In genomic region chr10:95893291-95893932, GRCm38 (mm10) we compare ENCODE assay signal across 23 mouse cellular contexts. TPM values are rescaled to one million over a fixed set of nuclear protein-coding genes. Genes with fewer than 3 reads are reported as not detected.
DNase-seq lines count a peak whose midpoint lies in the region; ATAC-seq and TF ChIP-seq lines count a peak whose summit lies in the region.
"Had no signal": no experiment of that assay in that cellular context is flagged by ENCODE, and none has a peak within 500 bp of the region (broad histone marks: within the 10 kb centered on the region; RNA-seq: fewer than 3 reads in every experiment).

No protein-coding gene starts in this region.

- peak; percentile 54 for TF ChIP-seq CTCF in forebrain, postnatal 0 days (IDR thresholded peaks at IDR 0.05; ENCODE audit: low read depth)
- peak; percentile 27; the same call in 1 of the 2 replicates for TF ChIP-seq CTCF in layer of hippocampus, adult 2 months (conservative IDR thresholded peaks at IDR 0.05)

- WGBS in forebrain, postnatal 0 days = 86% methylated on average over 14 of the region's 14 CpGs
- 89% methylated on average over 14 of the region's 14 CpGs for WGBS in forebrain, embryonic 16.5 days

- no peaks in the 10 kb centered on the region for H3K36me3 ChIP-seq in forebrain, postnatal 0 days (ENCODE audit: insufficient read depth)
- H3K36me3 ChIP-seq in forebrain, embryonic 16.5 days (ENCODE audit: control insufficient read depth, insufficient read depth) = no peaks in the 10 kb centered on the region
- H3K36me3 ChIP-seq: G1E; heart, embryonic 10.5 days; hindbrain, embryonic 10.5 days; limb, embryonic 12.5 days; liver, embryonic 15.5 days had no signal

- H3K4me2 ChIP-seq in forebrain, postnatal 0 days (ENCODE audit: low read depth) = no peak overlapping the region
- H3K4me2 ChIP-seq in forebrain, embryonic 16.5 days (ENCODE audit: low read length) = no peak overlapping the region

- no peak overlapping the region for H3K9ac ChIP-seq in forebrain, postnatal 0 days
- H3K9ac ChIP-seq in forebrain, embryonic 16.5 days (replicated peaks; ENCODE audit: low read depth, low read length) = no peak overlapping the region
- H3K9ac ChIP-seq: limb, embryonic 12.5 days; liver, embryonic 15.5 days had no signal

- ATAC-seq in forebrain, postnatal 0 days = no peak
- ATAC-seq in forebrain, embryonic 16.5 days = no peak

- no peaks in the 10 kb centered on the region for H3K27me3 ChIP-seq in forebrain, postnatal 0 days (ENCODE audit: insufficient read depth, low read length)
- no peaks in the 10 kb centered on the region for H3K27me3 ChIP-seq in forebrain, embryonic 16.5 days (replicated peaks; ENCODE audit: control insufficient read depth, insufficient read depth, low read length)
- H3K27me3 ChIP-seq: liver, embryonic 15.5 days had no signal

- no peaks in the 10 kb centered on the region for H3K4me1 ChIP-seq in forebrain, postnatal 0 days (ENCODE audit: insufficient read depth)
- H3K4me1 ChIP-seq in forebrain, embryonic 16.5 days (replicated peaks; ENCODE audit: control insufficient read depth, insufficient read depth, low read length) = peaks cover 8% of the 10 kb centered on the region; the same call in 1 of the 2 replicates
- H3K4me1 ChIP-seq: liver, embryonic 15.5 days had no signal

- peak; percentile 9 for DNase-seq in forebrain, postnatal 0 days
- DNase-seq in layer of hippocampus, adult 2 months (ENCODE audit: low spot score in 2 of 2) = no peak
- no peak for DNase-seq in layer of hippocampus, adult 9-11 months
- DNase-seq in 3134 (ENCODE audit: extremely low read depth, insufficient read length, low spot score) = peak; percentile 22
- DNase-seq in ZHBTc4 (ENCODE audit: low read depth, low spot score) = peak; percentile 72
- DNase-seq in ovary, postnatal 10 days (ENCODE audit: low spot score) = no peak
- no peak for DNase-seq in cerebellum, adult 8-10 months
- DNase-seq: adrenal gland, postnatal 10 days; cerebellum, postnatal 10 days; gastrocnemius, postnatal 14 days; kidney, postnatal 4 days had no signal

- H3K27ac ChIP-seq in forebrain, postnatal 0 days (ENCODE audit: low read depth, low read length) = no peak overlapping the region
- H3K27ac ChIP-seq in forebrain, embryonic 16.5 days (ENCODE audit: low read length) = no peak overlapping the region
- no peak overlapping the region for H3K27ac ChIP-seq in layer of hippocampus, adult 2 months
- H3K27ac ChIP-seq: limb, embryonic 12.5 days; liver, embryonic 15.5 days; macrophage had no signal

- no peaks in the 10 kb centered on the region for H3K9me3 ChIP-seq in forebrain, postnatal 0 days (ENCODE audit: low read length)
- no peaks in the 10 kb centered on the region for H3K9me3 ChIP-seq in forebrain, embryonic 16.5 days (ENCODE audit: control insufficient read depth, low read length)
- H3K9me3 ChIP-seq: G1E; heart, embryonic 10.5 days; hindbrain, embryonic 10.5 days; limb, embryonic 12.5 days; liver, embryonic 15.5 days had no signal

- no peak overlapping the region for H3K4me3 ChIP-seq in forebrain, postnatal 0 days (ENCODE audit: low read depth, low read length)
- no peak overlapping the region for H3K4me3 ChIP-seq in forebrain, embryonic 16.5 days (replicated peaks; ENCODE audit: low read length)
- no peak overlapping the region for H3K4me3 ChIP-seq in layer of hippocampus, adult 2 months

RNA-seq across cellular contexts. Expression of gene Eea1, which starts 47.0 kb away (rescaled TPM):
- total RNA-seq in forebrain, postnatal 0 days (2014; rRNA removed) = 16.2 and 21.9 TPM in 2 replicates
- 11.3 and 16.6 TPM in 2 replicates for polyA plus RNA-seq in forebrain, postnatal 0 days (2015; fragmentation: Nextera tagmentation; extraction: Ambion mirVana)
- polyA plus RNA-seq in forebrain, embryonic 16.5 days (2015; fragmentation: Nextera tagmentation; extraction: Ambion mirVana) = 15.8 and 16.6 TPM in 2 replicates
- 10 to 100 TPM; 37.0 to 37.6 TPM for total RNA-seq in layer of hippocampus, adult 2 months (2021)

RNA-seq across cellular contexts. Expression of gene Gm33543, which starts 50.7 kb away (rescaled TPM):
- not detected in 2 replicates for total RNA-seq in forebrain, postnatal 0 days (2014; rRNA removed)
- polyA plus RNA-seq in forebrain, postnatal 0 days (2015; fragmentation: Nextera tagmentation; extraction: Ambion mirVana) = not detected in 2 replicates
- polyA plus RNA-seq in forebrain, embryonic 16.5 days (2015; fragmentation: Nextera tagmentation; extraction: Ambion mirVana) = not detected in 2 replicates
- not detected for total RNA-seq in layer of hippocampus, adult 2 months (2021)
- polyA plus RNA-seq: frontal cortex, adult 2 months; G1E; heart, embryonic 10.5 days; hindbrain, embryonic 10.5 days; intestine, embryonic 14.5 days; limb, embryonic 12.5 days; macrophage; neural tube, embryonic 14.5 days; spleen, adult 2 months; stomach, embryonic 16.5 days had no signal

Comparison
In these comparisons a context has a peak if more than half of its experiments do, and no peak if none do; other contexts are left out.
1. DNase-seq: peak in forebrain, postnatal 0 days (single experiment), 3134 (single experiment) and ZHBTc4 (single experiment); none in layer of hippocampus, adult 2 months (0 of 2), layer of hippocampus, adult 9-11 months (single experiment), ovary, postnatal 10 days (single experiment) and cerebellum, adult 8-10 months (single experiment).